Mouse (Mus musculus): ENCODE data around the gene Olfr298.

Olfr298 gene

GRCm38 (mm10) chr7:86492384-86492783, at the start of gene Olfr298:
Gene Olfr298, minus strand, starts transcription at chr7:86492484.
- DNase-seq (ENCODE audit: low spot score): no peak

- no peak for DNase-seq (ENCODE audit: low spot score)
Observed at GRCm38 (mm10) chr7:86519668-86520067, 27.4 kb upstream of the Olfr298 start, which contains the start of gene Olfr297. Gene Olfr297, plus strand, starts transcription at chr7:86519968.

GRCm38 (mm10) chr7:86459621-86460020, 32.7 kb downstream of the Olfr298 start, which contains the start of gene Olfr299:
Gene Olfr299, plus strand, starts transcription at chr7:86459921.
- no peak for DNase-seq (ENCODE audit: low spot score)

All from urinary bladder, postnatal 10 days (tissue).